Mouse (Mus musculus): ENCODE results near the gene Gpr182. TPM values are rescaled to one million over a fixed set of nuclear protein-coding genes. Genes with fewer than 3 reads are reported as not detected.

Gene Gpr182
- total and polyA plus RNA-seq, 3 experiments = 0.04 to 0.58 TPM; not detected in 1

DNA sequence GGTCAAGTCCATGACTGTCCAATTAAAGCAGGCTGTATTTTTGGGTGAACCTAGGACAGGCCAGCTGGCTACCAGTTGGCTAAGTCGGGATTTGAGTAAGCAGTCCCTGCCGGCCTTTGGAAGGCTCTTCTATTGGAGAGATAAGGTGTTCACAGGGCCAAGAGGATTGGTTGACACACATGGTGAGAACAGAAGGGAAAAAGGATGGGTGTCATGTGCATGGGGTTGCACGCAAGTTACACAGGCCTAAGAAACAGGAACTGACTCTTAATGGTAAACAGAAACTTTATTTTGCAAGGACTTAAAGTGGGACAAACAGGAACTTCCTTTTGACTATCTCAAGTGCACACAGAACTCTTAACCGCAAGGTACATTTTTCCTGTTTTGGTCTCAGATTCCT, 14.6 kb downstream of the Gpr182 start (continued):
- TF ChIP-seq MAFK (IDR thresholded peaks at IDR 0.05; ENCODE audit: borderline replicate concordance, low read depth, low read length) (no peak), MXI1 (IDR thresholded peaks at IDR 0.05; ENCODE audit: low read depth, low read length) (peak; percentile 95), SMC3 (IDR thresholded peaks at IDR 0.05; ENCODE audit: low read depth, low read length) (no peak), NRF1 (IDR thresholded peaks at IDR 0.05; ENCODE audit: insufficient read depth, low read depth, low read length, poor library complexity, severe bottlenecking) (peak; percentile 30; the same call in 1 of the 2 replicates), ZC3H11A (IDR thresholded peaks at IDR 0.05; ENCODE audit: low read depth, low read length) (no peak), POLR2A (IDR thresholded peaks at IDR 0.05; ENCODE audit: control insufficient read depth in 1 of 2, insufficient read depth in 1 of 2, low read depth in 1 of 2, low read length in 2 of 2, poor library complexity in 1 of 2) (peak in 1 of 2 experiments; percentile 17; a peak in 1 of 4 replicates), TAL1 (IDR thresholded peaks at IDR 0.05; ENCODE audit: low read length) (peak; percentile 67), MEF2A (IDR thresholded peaks at IDR 0.05; ENCODE audit: extremely low read depth, insufficient replicate concordance, low read depth, low read length, poor library complexity, severe bottlenecking) (no peak), MAZ (IDR thresholded peaks at IDR 0.05; ENCODE audit: low read depth, low read length) (peak; percentile 35; the same call in 1 of the 2 replicates), CHD1 (IDR thresholded peaks at IDR 0.05; ENCODE audit: low read depth, low read length) (no peak), GABPA (IDR thresholded peaks at IDR 0.05; ENCODE audit: low read depth, low read length) (no peak), ZNF384 (IDR thresholded peaks at IDR 0.05; ENCODE audit: low read depth, low read length) (no peak), GATA1 (IDR thresholded peaks at IDR 0.05; ENCODE audit: low read depth, low read length) (peak; percentile 67), SIN3A (IDR thresholded peaks at IDR 0.05; ENCODE audit: low read length) (peak; percentile 90), CTCF (IDR thresholded peaks at IDR 0.05 in 2 of 3, conservative IDR thresholded peaks at IDR 0.05 in 1 of 3; ENCODE audit: control insufficient read depth in 1 of 3, insufficient read depth in 1 of 3, low read depth in 2 of 3, low read length in 3 of 3, poor library complexity in 1 of 3, severe bottlenecking in 1 of 3) (no peak), ELF1 (IDR thresholded peaks at IDR 0.05; ENCODE audit: low read depth, low read length) (peak; percentile 76; the same call in 1 of the 2 replicates), RCOR1 (IDR thresholded peaks at IDR 0.05; ENCODE audit: low read depth, low read length) (peak; percentile 69), RAD21 (IDR thresholded peaks at IDR 0.05; ENCODE audit: low read depth, low read length) (no peak), E2F4 (IDR thresholded peaks at IDR 0.05; ENCODE audit: borderline replicate concordance, low read depth, low read length) (no peak), TCF12 (IDR thresholded peaks at IDR 0.05; ENCODE audit: low read depth, low read length) (peak; percentile 67), POLR2AphosphoS2 (IDR thresholded peaks at IDR 0.05; ENCODE audit: low read length) (peak; percentile 63; the same call in 1 of the 2 replicates), USF1 (IDR thresholded peaks at IDR 0.05; ENCODE audit: low read depth, low read length) (peak; percentile 68), MYC (IDR thresholded peaks at IDR 0.05; ENCODE audit: low read depth, low read length) (peak; percentile 96)

DNA sequence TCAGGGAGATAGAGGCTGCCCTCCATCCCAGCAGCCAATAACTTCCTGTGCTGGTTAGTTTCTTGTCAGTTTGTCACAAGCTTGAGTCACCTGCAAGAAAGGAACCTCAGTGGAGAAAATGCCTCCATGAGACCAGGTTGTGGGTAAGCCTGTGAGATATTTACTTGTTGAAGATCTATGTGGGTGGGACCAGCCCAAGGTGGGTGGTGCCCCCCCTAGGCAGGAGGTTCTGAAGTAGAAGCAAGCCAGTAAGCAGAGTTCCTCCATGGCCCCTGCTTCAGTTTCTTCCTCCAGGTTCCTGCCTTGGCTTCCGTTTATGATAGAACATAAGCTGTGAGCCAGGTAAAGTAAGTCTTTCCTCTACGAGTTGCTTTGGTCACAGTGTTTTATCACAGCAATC, 15.3 kb downstream of the Gpr182 start:
- peak overlapping the region; percentile 89 for H3K27ac ChIP-seq (ENCODE audit: control insufficient read depth, low read depth, low read length)
- H3K36me3 ChIP-seq (ENCODE audit: control insufficient read depth in 1 of 2, insufficient read depth in 2 of 2, low read length in 2 of 2) = peaks cover 0 to 23% of the 10 kb centered on the region in 2 experiments; a peak in 2 of 4 replicates
- peaks cover 11 to 24% of the 10 kb centered on the region in 2 experiments for H3K4me1 ChIP-seq (ENCODE audit: control insufficient read depth in 1 of 2, insufficient read depth in 2 of 2, low read length in 2 of 2)
- peak; percentile 71 for DNase-seq (ENCODE audit: low read depth, low spot score)
- H3K9ac ChIP-seq (ENCODE audit: control insufficient read depth, low read depth, low read length, poor library complexity, severe bottlenecking) = no peak overlapping the region
- H3K79me2 ChIP-seq (ENCODE audit: control insufficient read depth, insufficient read depth, low read length, poor library complexity) = peaks cover 9% of the 10 kb centered on the region
- H3K27me3 ChIP-seq (ENCODE audit: control insufficient read depth in 1 of 2, insufficient read depth in 2 of 2, low read length in 2 of 2) = no peaks in the 10 kb centered on the region
- H3K9me3 ChIP-seq (replicated peaks; ENCODE audit: insufficient read depth, low read length) = no peaks in the 10 kb centered on the region
- peak overlapping the region in 1 of 2 experiments; percentile 27; a peak in 2 of 4 replicates for H3K4me3 ChIP-seq (ENCODE audit: control insufficient read depth in 1 of 2, insufficient read depth in 1 of 2, low read depth in 2 of 2, low read length in 2 of 2)
- no peak for TF ChIP-seq E2F4 (IDR thresholded peaks at IDR 0.05; ENCODE audit: borderline replicate concordance, low read depth, low read length)
- TF ChIP-seq UBTF (IDR thresholded peaks at IDR 0.05; ENCODE audit: borderline replicate concordance, insufficient read depth, low read depth, low read length) = no peak
- no peak for TF ChIP-seq USF2 (IDR thresholded peaks at IDR 0.05; ENCODE audit: borderline replicate concordance in 1 of 2, insufficient read depth in 1 of 2, low read depth in 1 of 2, low read length in 2 of 2)
- TF ChIP-seq ZMIZ1 (IDR thresholded peaks at IDR 0.05; ENCODE audit: low read depth, low read length) = no peak
- no peak for TF ChIP-seq MEF2A (IDR thresholded peaks at IDR 0.05; ENCODE audit: extremely low read depth, insufficient replicate concordance, low read depth, low read length, poor library complexity, severe bottlenecking)
- TF ChIP-seq MAFK (IDR thresholded peaks at IDR 0.05; ENCODE audit: borderline replicate concordance, low read depth, low read length) = no peak
- no peak for TF ChIP-seq EP300 (IDR thresholded peaks at IDR 0.05; ENCODE audit: low read depth in 1 of 2, low read length in 2 of 2)
- no peak for TF ChIP-seq BHLHE40 (IDR thresholded peaks at IDR 0.05; ENCODE audit: borderline replicate concordance, low read depth, low read length)
- no peak for TF ChIP-seq JUND (IDR thresholded peaks at IDR 0.05; ENCODE audit: low read depth, low read length)
- no peak for TF ChIP-seq CTCF (IDR thresholded peaks at IDR 0.05 in 2 of 3, conservative IDR thresholded peaks at IDR 0.05 in 1 of 3; ENCODE audit: control insufficient read depth in 1 of 3, insufficient read depth in 1 of 3, low read depth in 2 of 3, low read length in 3 of 3, poor library complexity in 1 of 3, severe bottlenecking in 1 of 3)
- no peak for TF ChIP-seq TCF12 (IDR thresholded peaks at IDR 0.05; ENCODE audit: low read depth, low read length)
- TF ChIP-seq ELF1 (IDR thresholded peaks at IDR 0.05; ENCODE audit: low read depth, low read length) = no peak

All from MEL (cell line).